Mouse (Mus musculus): ENCODE data around the gene Nr2c2ap.

DNA sequence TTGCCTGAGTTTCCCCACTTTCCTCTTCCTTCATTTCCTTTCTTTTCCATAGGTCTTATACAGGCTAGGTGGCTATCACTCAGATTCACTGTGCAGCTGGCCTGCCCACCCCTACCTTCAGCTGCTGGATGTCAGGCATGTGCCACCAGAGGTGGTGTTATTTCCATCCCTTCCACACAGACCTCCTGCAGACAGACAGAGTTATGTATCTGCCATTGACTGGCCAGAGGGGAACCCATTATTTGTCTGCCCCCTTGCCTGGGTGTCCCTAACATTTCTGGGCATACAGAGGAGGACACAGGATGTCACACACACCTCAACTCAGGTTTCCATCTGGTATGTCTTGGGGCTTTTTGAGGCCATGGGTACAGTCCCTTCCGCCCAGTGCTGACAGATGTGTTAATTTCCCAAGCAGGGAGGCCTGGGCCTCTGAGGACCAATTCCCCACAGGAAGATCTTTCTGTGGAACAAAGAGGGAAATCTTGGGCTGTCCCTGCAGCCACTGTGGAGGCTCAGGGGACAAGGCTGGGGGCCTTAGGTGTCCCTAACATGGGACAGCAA lies 26.2 kb downstream of the Nr2c2ap start:
- no peak for TF ChIP-seq CTCF (conservative IDR thresholded peaks at IDR 0.05; ENCODE audit: insufficient read depth, insufficient read length, low read depth, low read length)
- TF ChIP-seq POLR2A (IDR thresholded peaks at IDR 0.05; ENCODE audit: low read depth, low read length) = no peak

Data from kidney, adult 2 months (tissue).